Mouse (Mus musculus): ENCODE data around the gene Gli2. TPM values are rescaled to one million over a fixed set of nuclear protein-coding genes. Genes with fewer than 3 reads are reported as not detected.

The Gli2 gene
- polyA plus RNA-seq, 1 experiment from 2014 or later, result 3.8 TPM

DNA sequence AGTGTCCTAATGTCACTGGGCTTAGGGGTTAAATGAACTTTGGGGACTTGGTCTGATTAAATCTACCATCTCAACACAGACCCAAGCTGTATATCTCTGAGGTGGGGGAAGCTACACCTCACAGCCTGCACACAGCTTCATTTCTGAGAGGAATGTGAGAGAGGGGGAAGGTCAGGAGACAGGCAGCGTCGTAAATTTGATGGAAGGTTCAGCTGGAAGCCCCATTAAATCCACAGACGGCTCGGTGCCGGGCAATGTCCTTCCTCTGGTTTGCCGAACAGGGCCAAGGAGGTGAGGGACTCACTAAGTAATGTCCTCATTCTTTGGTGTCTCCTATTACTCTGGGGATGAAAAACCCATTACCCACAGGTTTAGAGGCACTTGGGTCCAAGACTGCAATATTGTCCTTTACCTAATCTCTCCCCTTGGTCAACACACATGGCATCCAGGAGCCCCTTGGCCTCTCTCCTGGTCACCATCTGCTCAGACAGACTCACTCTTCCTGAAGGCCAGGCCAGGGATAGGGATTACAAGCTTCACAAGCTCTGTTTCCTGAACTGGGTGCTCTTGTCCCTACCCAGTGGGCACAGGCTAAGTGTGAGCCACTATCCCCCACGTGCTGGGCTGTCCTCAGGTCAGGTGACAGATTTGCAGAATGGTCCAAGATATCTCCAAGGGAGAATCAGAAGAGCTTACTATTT, 135.7 kb downstream of the Gli2 start:
- Histone ChIP-seq H3K4me3 (ENCODE audit: low read depth, low read length) (no peak overlapping the region), H3K27me3 (replicated peaks; ENCODE audit: control insufficient read depth, insufficient read depth, low read length) (no peaks in the 10 kb centered on the region), H3K9ac (ENCODE audit: low read depth, low read length) (no peak overlapping the region), H3K4me2 (replicated peaks; ENCODE audit: low read depth) (no peak overlapping the region), H3K9me3 (ENCODE audit: control insufficient read depth) (no peaks in the 10 kb centered on the region), H3K4me1 (replicated peaks; ENCODE audit: control insufficient read depth, insufficient read depth, low read length) (no peaks in the 10 kb centered on the region; the same call in 1 of the 2 replicates), H3K27ac (ENCODE audit: low read depth, low read length) (no peak overlapping the region), H3K36me3 (ENCODE audit: control insufficient read depth, insufficient read depth) (no peaks in the 10 kb centered on the region)
- WGBS, result 45% methylated on average over 7 of the region's 7 CpGs
- TF ChIP-seq CTCF (IDR thresholded peaks at IDR 0.05; ENCODE audit: low read depth), result no peak
- no peak for ATAC-seq

- no peaks in the 10 kb centered on the region for H3K36me3 ChIP-seq (ENCODE audit: control insufficient read depth, insufficient read depth)
- no peaks in the 10 kb centered on the region for H3K9me3 ChIP-seq (ENCODE audit: control insufficient read depth)
- peak; percentile 16; the same call in 1 of the 2 replicates for TF ChIP-seq CTCF (IDR thresholded peaks at IDR 0.05; ENCODE audit: low read depth)
- H3K4me3 ChIP-seq (ENCODE audit: low read depth, low read length), result no peak overlapping the region
- no peak overlapping the region for H3K9ac ChIP-seq (ENCODE audit: low read depth, low read length)
- H3K27ac ChIP-seq (ENCODE audit: low read depth, low read length), result no peak overlapping the region
- WGBS, result 61% methylated on average over 12 of the region's 12 CpGs
- ATAC-seq, result no peak
- H3K4me2 ChIP-seq (replicated peaks; ENCODE audit: low read depth), result no peak overlapping the region
- H3K27me3 ChIP-seq (replicated peaks; ENCODE audit: control insufficient read depth, insufficient read depth, low read length), result no peaks in the 10 kb centered on the region
- no peaks in the 10 kb centered on the region; the same call in 1 of the 2 replicates for H3K4me1 ChIP-seq (replicated peaks; ENCODE audit: control insufficient read depth, insufficient read depth, low read length)
These were observed 136.8 kb downstream of the Gli2 start for GRCm38 (mm10) chr1:118916477-118917075.

DNA sequence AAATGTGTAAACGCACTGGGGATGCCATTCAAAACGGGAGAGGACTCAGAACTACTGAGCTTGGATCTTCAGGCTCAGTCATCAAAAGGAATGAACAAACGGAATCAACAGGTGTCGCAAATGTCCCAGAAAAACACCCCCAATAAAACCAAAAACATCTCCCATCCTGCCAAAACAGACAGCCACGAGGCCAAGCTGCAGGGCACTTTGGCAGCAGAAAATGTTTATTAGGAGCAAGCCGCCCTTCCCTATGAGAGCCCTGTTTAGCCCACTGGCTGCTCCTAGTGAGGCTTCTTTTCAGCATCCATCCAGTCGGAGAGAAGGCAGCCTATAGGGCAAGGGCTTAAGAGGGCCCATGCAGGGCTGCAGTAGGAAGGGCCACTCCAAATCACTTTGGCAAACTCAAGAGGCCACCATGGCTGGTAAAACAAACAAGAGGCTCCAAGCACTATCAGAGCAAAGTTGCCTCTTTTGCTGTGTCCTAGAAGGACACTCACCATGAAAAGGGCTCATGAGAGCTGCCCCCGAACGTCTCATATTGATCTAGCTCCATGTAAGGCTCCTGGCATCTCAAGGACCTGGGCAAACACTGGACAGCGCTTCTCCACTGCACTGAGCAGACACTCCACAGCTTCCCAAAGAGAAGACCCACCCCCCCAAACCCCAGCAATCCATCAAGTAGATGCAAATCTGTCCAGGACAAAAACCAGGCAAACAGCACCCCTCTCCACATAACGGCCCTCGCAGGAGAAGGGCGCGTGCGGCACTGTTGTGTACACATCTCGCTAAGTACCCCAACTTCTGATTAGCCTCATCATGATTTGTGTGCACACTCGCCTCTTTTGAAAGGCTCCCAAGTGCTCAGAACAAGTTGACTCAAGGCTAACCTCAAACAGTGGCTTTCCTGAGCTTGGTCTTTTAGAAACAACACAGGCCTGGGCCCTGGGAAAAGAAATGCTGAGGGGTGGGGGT, 139.7 kb downstream of the Gli2 start:
- Histone ChIP-seq H3K27ac (ENCODE audit: low read depth, low read length) (no peak overlapping the region), H3K4me3 (ENCODE audit: low read depth, low read length) (no peak overlapping the region), H3K27me3 (replicated peaks; ENCODE audit: control insufficient read depth, insufficient read depth, low read length) (no peaks in the 10 kb centered on the region), H3K36me3 (ENCODE audit: control insufficient read depth, insufficient read depth) (no peaks in the 10 kb centered on the region), H3K4me2 (replicated peaks; ENCODE audit: low read depth) (no peak overlapping the region), H3K4me1 (replicated peaks; ENCODE audit: control insufficient read depth, insufficient read depth, low read length) (no peaks in the 10 kb centered on the region; the same call in 1 of the 2 replicates), H3K9me3 (ENCODE audit: control insufficient read depth) (no peaks in the 10 kb centered on the region), H3K9ac (ENCODE audit: low read depth, low read length) (no peak overlapping the region)
- ATAC-seq, result no peak
- WGBS, result 22% methylated on average over 17 of the region's 17 CpGs
- TF ChIP-seq CTCF (IDR thresholded peaks at IDR 0.05; ENCODE audit: low read depth), result no peak

- no peak overlapping the region for H3K9ac ChIP-seq (ENCODE audit: low read depth, low read length)
- no peaks in the 10 kb centered on the region for H3K36me3 ChIP-seq (ENCODE audit: control insufficient read depth, insufficient read depth)
- no peak for TF ChIP-seq CTCF (IDR thresholded peaks at IDR 0.05; ENCODE audit: low read depth)
- no peak overlapping the region for H3K4me3 ChIP-seq (ENCODE audit: low read depth, low read length)
- no peak for ATAC-seq
- no peak overlapping the region for H3K27ac ChIP-seq (ENCODE audit: low read depth, low read length)
- H3K27me3 ChIP-seq (replicated peaks; ENCODE audit: control insufficient read depth, insufficient read depth, low read length), result no peaks in the 10 kb centered on the region
- no peaks in the 10 kb centered on the region for H3K9me3 ChIP-seq (ENCODE audit: control insufficient read depth)
- 35% methylated on average over 6 of the region's 6 CpGs for WGBS
- H3K4me1 ChIP-seq (replicated peaks; ENCODE audit: control insufficient read depth, insufficient read depth, low read length), result no peaks in the 10 kb centered on the region; the same call in 1 of the 2 replicates
- no peak overlapping the region for H3K4me2 ChIP-seq (replicated peaks; ENCODE audit: low read depth)
These were observed 140.5 kb downstream of the Gli2 start for GRCm38 (mm10) chr1:118912929-118913328.

GRCm38 (mm10) chr1:118911427-118911727, 142.0 kb downstream of the Gli2 start:
- no peak for ATAC-seq
- H3K9me3 ChIP-seq (ENCODE audit: control insufficient read depth), result no peaks in the 10 kb centered on the region
- H3K27me3 ChIP-seq (replicated peaks; ENCODE audit: control insufficient read depth, insufficient read depth, low read length), result no peaks in the 10 kb centered on the region
- H3K27ac ChIP-seq (ENCODE audit: low read depth, low read length), result no peak overlapping the region
- 72% methylated on average over 3 of the region's 3 CpGs for WGBS
- H3K4me2 ChIP-seq (replicated peaks; ENCODE audit: low read depth), result no peak overlapping the region
- H3K4me1 ChIP-seq (replicated peaks; ENCODE audit: control insufficient read depth, insufficient read depth, low read length), result no peaks in the 10 kb centered on the region; the same call in 1 of the 2 replicates
- H3K4me3 ChIP-seq (ENCODE audit: low read depth, low read length), result no peak overlapping the region
- H3K9ac ChIP-seq (ENCODE audit: low read depth, low read length), result no peak overlapping the region
- no peak for TF ChIP-seq CTCF (IDR thresholded peaks at IDR 0.05; ENCODE audit: low read depth)
- no peaks in the 10 kb centered on the region for H3K36me3 ChIP-seq (ENCODE audit: control insufficient read depth, insufficient read depth)
